Mouse (Mus musculus) heart, postnatal 14 days (tissue): ENCODE data around the gene Krt8. TPM values are rescaled to one million over a fixed set of nuclear protein-coding genes. Genes with fewer than 3 reads are reported as not detected.

Experiments
- DNase-seq, 2 experiments: peaks; one replicate each; pipeline ENCODE4 v3.0.0; 2021 to 2022
- intact Hi-C: fragments of 180-260 bp; cut with DNase I; formaldehyde crosslinking; loops from one replicate; pipeline ENCODE4 v1.15.1; 2025
- long read RNA-seq, 2 experiments: library from polyadenylated mRNA; stranded (forward); transcript quantifications; one replicate each; pipeline ENCODE4 v2.0.0; 2021
- total RNA-seq, 2 experiments: library from RNA; stranded (reverse); gene quantifications; 2 replicates each; pipeline ENCODE4 v1.2.3; 2021

Krt8 gene
- total RNA-seq, result 1 to 10 TPM; 4.2 to 7.0 TPM
- long read RNA-seq, experiment 1, transcript Krt8-201 (9 exons, 1,958 nt), result major isoform, 9 of 11 reads
- long read RNA-seq, experiment 1, partial matches to known transcripts, result 2 of 11 reads
- long read RNA-seq, experiment 1, other reads (novel, unspliced or antisense), result 0 of 11 reads
- long read RNA-seq, experiment 2, partial matches to known transcripts, result 6 of 10 reads
- long read RNA-seq, experiment 2, other reads (novel, unspliced or antisense), result 0 of 10 reads

- intact Hi-C loops, result no loop called here
- DNase-seq, result no peak
These were observed at the start of gene Krt8 for GRCm38 (mm10) chr15:102004189-102004588. Krt8 (minus strand) TSS chr15:102004482.

DNA sequence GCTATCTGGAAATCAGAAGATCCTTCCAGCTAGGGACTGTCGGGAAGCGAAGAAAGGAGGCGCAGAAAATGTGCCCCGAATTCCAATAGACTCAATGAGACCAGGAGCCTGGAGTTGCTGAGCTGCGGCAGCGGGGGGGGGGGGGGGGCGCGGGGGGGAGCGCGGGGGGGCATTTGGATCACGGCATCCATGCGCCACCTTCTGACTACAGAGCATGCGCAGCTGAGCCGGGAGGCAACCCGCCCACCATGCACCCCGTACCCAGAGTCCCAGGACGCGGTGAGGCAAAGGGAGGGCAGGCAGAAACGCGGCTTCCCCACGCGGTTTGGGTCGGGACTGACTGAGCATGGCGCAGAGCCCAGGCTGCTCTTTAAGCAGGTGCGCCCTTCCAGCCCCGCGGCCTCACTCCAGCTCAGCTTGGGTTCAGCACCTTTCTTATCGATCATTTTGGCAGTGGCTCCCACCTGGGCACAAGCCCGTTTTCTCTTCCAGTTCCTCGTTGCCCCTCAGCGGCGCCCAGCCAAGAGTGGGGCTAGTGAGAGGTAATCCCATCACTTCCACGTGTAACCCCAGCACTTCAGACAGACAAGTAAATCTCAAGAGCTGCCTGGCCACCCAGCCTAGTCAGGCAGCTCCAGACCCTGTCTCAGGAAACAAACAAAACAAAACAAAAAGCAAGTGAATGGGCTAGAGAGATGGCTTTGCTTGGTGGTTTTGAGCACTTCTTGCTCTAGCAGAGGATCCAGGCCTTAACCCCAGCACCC lies 47.8 kb upstream of the Krt8 start:
- intact Hi-C loops, result no loop called here
- DNase-seq, result peak; percentile 45 to 48

DNA sequence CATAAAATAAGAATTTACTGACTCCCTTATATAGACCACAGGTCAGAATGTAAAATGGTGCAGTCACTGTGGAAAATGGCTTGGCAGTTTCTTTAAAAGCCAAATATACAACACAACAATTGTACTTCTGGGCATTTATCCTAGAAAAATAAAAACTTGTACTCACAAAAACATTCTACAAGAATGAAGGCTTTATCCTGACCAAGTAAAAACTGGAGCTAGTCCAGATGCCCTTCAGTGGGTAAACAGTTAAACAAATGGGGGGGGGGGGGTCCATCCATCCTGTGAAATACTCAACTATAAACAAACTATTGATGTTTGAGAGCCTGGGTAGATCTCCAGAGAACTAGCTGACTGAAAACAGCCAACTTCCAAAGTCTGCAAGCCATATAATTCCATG lies 45.6 kb upstream of the Krt8 start:
- intact Hi-C loops, result no loop called here
- no peak for DNase-seq

DNA sequence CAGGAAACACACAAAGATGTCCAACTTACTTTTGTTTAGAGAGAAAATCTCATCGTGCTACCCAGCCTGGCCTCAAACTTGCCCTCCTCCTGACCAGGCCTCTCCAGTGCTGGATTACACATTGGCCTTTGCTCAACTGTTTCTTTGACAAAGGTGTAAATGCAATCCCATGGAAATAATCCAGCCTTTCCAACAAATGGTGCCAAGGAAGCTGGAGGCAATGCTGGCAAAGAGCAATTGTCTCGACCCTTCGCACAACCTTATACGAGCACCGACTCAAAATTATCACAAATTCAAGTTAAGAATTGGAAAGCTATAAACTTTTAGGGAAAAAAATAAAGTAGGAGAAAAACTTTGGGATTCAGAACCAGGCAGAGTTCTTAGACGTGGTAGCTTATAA lies 43.7 kb upstream of the Krt8 start:
- intact Hi-C loops, result no loop called here

GRCm38 (mm10) chr15:102045691-102046090 lies 41.4 kb upstream of the Krt8 start:
- intact Hi-C loops, result no loop called here
- DNase-seq, result no peak

More for the DNA sequence above, 43.7 kb upstream of the Krt8 start:
- DNase-seq, result no peak

DNA sequence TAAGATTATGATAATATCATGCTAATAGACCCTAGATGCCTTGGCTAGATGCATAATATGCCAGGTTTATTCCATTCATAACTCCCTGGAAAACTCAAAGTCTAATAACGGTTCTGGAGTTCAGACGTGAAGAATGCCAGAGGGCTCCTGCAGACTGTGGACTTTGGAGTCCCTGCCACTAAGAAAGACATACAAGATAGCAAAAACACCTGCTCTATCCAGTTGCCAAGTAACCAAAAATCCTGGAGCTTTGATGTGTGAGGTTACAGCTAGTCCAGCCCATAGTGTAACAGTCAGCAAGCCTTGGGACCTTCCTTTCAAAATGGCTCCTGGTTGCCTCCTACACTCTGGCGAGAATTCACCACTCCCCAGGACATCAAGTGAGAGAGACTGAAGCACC lies 40.5 kb upstream of the Krt8 start:
- no peak for DNase-seq
- intact Hi-C loops, result no loop called here

- intact Hi-C loops, result no loop called here
- no peak for DNase-seq
These were observed 37.7 kb upstream of the Krt8 start for GRCm38 (mm10) chr15:102041951-102042350.

GRCm38 (mm10) chr15:102040277-102040676 lies 36.0 kb upstream of the Krt8 start:
- no peak for DNase-seq
- intact Hi-C loops, result no loop called here

GRCm38 (mm10) chr15:102034121-102035053 lies 30.1 kb upstream of the Krt8 start:
- DNase-seq, result no peak
- intact Hi-C loops, result no loop called here

DNA sequence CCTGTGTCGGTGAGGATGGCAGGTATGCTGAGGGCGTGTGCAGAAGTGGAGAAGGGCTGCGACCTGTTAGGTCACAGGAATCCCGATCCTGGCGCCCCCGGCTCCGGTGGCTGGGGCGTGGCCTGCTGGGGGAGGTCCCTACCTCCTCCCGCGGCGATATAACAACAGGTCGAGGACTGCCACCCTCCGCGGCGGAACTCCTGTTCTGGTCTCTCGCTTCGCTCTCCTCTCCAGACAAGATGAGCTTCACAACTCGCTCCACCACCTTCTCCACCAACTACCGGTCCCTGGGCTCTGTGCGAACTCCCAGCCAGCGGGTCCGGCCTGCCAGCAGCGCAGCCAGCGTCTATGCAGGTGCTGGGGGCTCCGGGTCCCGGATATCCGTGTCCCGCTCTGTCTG lies 23.8 kb upstream of the Krt8 start, which contains the start of gene Krt18:
Gene Krt18 (plus strand): TSS at position 141 of the 400 bp plus-strand sequence.
- intact Hi-C loops, result no loop called here
- DNase-seq, result no peak

DNA sequence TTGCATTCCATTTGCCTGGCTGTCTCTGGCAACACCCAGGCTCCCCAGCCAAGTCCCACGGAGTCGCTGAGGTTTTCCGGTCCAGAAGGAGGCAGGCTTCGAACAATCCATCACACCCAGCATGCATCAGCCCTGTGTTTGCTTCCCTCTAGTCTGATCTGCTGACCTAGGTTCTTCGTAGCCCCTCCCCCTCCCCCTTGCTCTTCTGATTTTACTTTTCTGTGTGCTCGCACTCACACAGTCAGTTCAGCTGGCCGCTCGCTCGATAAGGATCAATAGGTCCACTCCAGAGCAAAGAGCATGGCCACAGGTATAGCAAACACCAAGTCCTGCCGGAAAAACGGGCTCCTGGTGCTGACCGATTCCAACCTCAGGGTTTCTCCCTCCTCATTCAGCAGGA lies 22.1 kb upstream of the Krt8 start:
- DNase-seq, result no peak
- intact Hi-C loops, result no loop called here

DNA sequence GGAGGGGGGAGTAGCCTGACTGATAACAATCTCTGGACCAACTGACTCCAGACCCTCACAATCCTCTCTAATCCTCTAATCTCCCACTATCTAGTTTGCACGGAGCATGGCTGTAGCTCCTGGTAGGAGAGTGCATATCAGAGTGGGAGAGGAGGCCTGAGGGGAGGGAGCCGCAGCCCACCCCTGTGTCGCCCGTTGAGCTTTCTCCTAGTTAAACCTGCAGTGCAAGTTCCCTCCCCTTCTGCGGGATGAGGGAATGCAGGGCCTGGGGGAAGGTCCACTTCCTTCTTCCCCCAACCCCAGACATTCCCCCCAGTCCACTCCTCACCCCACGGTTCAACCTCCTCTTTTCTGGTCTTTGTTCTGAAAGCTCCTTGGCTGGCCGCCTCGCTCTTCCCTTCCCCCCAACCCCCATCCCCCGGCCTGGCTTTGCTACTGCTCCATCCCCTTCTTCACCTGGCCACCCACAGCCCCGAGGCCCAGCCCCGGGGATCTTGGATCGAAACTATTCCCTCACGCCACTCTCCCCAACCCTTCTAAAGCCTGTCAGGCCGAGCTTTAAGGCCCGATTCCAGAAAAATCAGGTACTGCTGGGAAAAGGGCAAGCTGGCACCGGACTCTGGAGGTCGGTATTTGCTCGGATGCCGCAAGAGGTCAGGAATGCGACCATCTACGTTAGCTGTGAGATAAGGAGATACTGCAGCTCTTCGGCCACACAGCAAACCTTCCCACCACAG lies 21.0 kb upstream of the Krt8 start:
- DNase-seq, result no peak
- intact Hi-C loops, result no loop called here

DNA sequence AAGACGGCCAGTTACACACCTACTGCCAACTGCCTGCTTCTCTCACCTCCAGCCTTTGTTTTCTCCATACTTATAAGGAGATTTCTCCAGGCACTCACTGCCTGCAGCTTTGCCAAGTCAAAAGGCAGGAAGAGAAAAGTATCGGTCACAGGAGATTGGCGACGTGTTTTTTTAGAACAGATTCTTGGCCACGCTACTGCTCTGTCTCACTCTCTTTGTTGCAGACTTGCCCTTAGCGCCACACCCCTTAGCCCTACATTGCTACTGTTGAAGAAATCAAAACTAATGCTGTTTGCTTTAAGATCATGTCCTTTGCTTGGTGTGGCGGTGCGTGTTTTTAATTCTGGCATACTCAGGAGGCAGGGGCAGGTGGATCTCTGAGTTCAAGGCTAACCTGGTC lies 19.6 kb upstream of the Krt8 start:
- no peak for DNase-seq
- intact Hi-C loops, result no loop called here

GRCm38 (mm10) chr15:102022481-102022880 lies 18.2 kb upstream of the Krt8 start:
- no peak for DNase-seq
- intact Hi-C loops, result no loop called here

DNA sequence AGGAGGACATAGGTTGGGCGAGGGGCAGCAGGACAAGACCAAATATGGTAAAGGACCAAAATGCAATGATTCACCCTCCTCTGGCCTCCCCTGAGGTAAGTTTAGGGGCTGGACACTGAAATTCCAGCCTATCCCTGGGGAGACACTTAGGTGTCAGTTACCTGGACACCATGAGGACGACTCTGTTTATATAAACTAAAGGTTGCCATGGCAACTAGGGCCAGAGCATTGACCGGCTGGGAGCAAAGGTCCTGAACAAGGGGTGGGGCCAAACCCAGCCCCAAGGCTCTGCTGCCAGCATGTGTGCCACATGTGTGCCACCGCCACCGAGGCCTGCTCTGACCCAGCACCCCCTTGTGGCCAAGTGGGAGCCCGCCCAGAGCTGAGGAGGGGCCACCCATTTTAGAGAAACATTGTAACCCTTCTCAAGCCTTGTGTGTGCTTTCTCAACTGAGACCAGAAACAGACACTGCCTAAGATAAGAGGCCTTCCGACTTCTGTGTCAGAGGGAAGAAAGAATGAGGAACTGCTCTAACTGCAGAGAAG lies 13.7 kb upstream of the Krt8 start:
- intact Hi-C loops, result no loop called here
- no peak for DNase-seq

DNA sequence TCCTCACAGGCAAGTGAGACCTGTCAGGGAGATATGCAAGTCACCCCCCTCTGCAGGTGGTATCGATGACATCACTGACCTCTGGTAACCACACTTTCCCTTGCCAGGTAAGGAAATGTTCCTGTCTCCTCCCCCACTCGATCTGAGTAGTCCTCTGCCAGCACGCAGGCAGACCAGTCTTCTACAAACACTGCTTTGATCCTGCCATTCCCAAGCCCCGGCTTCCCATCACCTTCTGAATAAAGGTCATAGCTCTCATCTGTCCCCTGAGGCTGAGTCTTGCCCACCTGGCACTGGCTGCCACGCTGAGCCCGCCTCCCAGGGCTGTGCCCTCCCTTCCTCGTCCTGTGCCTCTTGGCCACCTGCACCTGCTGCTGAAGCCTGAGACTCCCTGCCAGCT lies 12.5 kb upstream of the Krt8 start:
- DNase-seq, result no peak
- intact Hi-C loops, result no loop called here

GRCm38 (mm10) chr15:102016096-102016495 lies 11.8 kb upstream of the Krt8 start:
- no peak for DNase-seq
- intact Hi-C loops, result no loop called here

DNA sequence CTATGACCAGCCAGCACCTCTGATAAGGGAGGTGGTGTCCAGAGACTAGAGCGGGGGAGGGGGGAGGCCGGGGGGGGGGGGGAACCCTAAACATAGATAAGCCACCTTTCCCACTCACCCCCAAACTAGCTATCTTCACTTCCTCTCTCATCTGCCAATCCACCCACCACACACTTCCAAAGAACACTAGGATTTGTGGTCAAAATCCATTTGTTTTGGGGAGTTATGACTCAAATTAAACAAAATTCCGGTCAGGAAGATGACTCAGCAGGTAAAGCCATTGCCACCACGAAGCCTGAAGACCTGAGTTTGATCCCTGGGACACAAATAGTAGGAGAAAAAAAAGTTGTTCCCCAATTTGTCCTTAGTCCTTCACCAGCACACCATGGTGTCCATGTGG lies 10.6 kb upstream of the Krt8 start:
- intact Hi-C loops, result no loop called here

DNA sequence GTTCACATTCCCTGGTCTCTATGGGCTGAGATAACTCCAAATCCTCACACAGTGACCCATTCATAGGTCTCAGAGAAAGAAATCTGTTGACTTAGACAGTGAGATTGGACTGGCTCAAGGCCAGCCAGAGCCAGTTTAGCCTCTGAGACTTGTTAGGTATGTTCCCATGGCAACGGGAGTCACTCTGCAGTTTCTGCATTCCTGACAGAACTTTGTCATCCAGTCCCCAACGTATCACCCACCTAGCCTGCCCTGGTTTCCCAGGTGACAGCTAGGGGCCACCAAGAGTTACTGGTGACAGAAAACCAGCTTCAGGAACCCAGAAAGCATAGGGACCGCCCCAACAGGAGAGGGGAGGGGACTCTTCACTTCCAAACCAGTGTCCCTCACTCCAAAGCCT lies 9.4 kb upstream of the Krt8 start:
- DNase-seq, result no peak
- intact Hi-C loops, result no loop called here

More for the DNA sequence above, 10.6 kb upstream of the Krt8 start:
- DNase-seq, result no peak

GRCm38 (mm10) chr15:102012260-102012765 lies 8.0 kb upstream of the Krt8 start:
- DNase-seq, result no peak
- intact Hi-C loops, result no loop called here
